Mouse (Mus musculus) megakaryocyte, embryonic 14.5 days (primary cell): ENCODE data around the gene Mstn.

Experiments used
- FLI1 ChIP-seq: IDR thresholded peaks from 2 replicates; pipeline ENCODE4 v1.6.1; 2012; ENCODE audit warnings: low read length, inconsistent platforms, mixed read lengths
- GATA1 ChIP-seq: IDR thresholded peaks from 3 replicates; pipeline ENCODE4 v1.6.1; 2012; ENCODE audit warnings: mixed read lengths, low read length, inconsistent platforms, borderline replicate concordance

DNA sequence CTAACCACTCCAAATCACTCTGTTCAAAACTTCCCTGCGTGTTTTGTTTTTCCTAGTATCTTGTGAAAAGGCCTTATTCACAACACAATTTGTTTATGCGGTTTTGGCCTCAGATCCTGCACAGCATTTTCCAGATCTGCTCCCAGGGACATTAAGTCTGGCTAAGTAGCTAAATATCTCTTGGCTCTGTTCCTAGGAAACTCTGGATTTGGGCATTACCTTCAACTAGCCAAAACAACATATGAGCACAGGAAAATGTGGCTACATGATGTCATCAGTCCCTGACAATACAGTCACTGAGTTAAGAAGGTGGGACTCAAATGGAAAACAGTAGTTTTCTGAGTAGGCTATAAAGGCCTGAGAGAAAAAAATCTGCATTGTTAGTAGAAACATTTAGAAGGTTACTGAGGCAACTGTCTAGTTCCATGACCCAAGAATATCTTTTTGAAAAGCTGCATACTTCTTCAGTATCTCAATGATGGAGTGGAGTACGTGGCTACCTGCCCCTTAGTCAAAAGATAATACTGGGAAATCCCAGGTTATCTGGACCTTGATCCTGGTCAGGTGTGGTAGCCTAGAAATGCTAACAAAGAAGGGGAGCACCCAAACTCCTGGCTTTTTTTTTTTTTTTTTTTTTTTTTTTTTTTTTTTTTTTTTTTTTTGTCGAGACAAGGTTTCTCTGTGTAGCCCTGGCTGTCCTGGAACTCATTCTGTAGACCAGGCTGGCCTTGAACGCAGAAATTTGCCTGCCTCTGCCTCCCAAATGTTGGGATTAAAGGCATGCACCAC lies 8.5 kb downstream of the Mstn start:
- TF ChIP-seq FLI1 = no peak
- no peak for TF ChIP-seq GATA1
